Mouse (Mus musculus) bone marrow macrophage, adult 2 months (primary cell): Measurements from ENCODE around the gene Lsp1.

ENCODE experiments used
- CTCF ChIP-seq: IDR thresholded peaks from 2 replicates; pipeline ENCODE4 v1.5.1; 2012; ENCODE audit warnings: low read depth, mild to moderate bottlenecking, low read length, moderate library complexity
- POLR2A ChIP-seq: IDR thresholded peaks from 2 replicates; pipeline ENCODE4 v1.6.1; 2012; ENCODE audit warnings: mild to moderate bottlenecking, low read depth, low read length, borderline replicate concordance

DNA sequence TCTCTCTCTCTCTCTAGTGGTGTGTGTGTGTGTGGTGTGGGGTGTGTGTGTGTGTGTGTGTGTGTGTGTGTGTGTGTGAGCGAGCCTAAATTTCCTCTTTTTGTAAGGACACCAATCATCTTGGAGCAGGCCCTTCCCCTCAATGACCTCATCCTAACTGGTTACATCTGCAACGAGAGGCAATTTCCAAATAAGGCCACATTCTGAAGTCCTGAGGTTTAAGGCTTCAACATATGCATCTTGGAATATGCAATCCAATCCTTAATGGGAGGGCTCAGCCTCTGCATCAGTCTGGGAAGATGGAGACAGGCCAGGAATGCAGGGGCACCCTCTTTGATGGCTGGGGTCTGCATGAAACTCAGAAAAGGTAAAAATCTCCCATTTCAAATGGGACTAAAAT, 2.6 kb upstream of the Lsp1 start:
- TF ChIP-seq CTCF: no peak
- no peak for TF ChIP-seq POLR2A
